Mouse (Mus musculus) skeletal muscle tissue, postnatal 0 days (tissue): Measurements from ENCODE around the gene Card10. TPM values are rescaled to one million over a fixed set of nuclear protein-coding genes. Genes with fewer than 3 reads are reported as not detected.

Experiments used
- polyA plus RNA-seq: library from polyadenylated mRNA; unstranded; fragments of >200 nt; fragmentation: Nextera tagmentation; extraction: Ambion mirVana; gene quantifications from 2 replicates; pipeline ENCODE4 v1.2.1, GENCODE M21; 2015

Gene Card10
- 2.7 and 3.5 TPM in 2 replicates for polyA plus RNA-seq

DNA sequence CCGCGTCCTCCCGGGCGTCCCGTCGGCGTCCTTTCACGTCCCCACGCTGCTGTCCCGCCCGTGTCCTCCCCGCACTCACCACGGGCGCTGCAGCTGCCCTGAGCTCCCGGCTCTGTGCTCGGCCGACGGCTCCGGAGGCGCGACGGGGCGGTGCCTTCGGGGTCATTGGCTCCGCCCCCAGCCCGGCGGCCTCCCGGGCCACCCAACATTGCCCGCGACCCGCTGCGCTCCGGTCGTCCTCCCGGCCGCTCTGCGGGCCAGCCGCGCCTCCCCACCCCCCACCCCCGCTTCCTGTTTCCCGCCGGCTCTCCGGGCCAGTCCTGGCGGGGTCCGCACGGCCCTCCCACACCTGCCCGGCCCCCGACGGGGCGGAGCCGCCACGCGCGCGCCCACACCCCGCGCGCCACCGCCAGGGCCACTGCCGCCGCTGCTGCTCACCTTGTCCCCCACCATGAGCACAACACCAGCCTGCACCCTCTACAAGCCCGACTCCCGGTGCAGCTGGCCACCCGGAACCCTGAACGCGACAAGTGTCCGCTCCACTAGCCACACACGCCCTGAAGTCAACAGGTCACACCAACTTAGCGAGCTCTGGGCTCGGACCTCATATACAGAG, at the start of gene Card10:
Gene Card10, minus strand, starts transcription at position 267 of the 616 bp plus-strand sequence.

DNA sequence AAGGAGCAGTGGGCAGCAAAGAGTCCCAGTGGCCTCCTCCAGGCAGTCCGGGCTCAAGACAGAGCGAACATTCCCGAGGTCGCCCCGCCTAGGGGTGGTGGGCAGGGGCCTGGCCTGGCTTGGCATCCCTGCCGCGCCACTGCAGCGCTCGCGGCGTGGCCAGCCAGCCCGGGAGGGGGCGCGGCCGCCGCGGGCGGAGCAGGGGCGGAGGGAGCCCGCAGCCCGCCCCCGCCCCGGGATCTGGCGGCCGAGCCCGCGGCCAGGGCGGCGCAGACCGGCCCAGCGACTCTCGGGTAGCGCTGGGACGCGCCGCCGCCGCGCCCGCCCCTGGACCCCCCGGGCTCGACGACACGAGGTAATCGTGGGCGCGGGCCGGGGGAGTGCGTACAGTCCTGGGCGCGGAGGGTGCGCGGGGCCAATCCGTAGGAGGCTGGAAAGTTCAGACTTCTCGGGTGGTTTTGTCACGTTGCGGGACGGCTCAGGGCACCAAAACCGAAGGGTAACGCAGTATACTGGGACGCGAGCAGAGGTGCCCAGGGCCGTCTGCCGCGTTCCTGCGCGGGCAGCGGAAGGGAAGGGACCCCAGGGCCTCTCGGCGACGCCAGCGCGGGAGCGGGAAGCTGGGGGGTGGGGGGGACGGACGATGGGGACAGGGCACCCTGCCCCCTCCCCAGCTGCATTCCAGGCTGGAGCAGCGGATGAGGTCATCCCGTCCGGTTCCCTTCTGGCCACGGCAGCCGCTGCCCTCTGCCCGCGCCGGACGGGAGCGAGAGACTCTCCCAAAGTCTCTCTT, 39.7 kb upstream of the Card10 start, which contains the start of gene Cdc42ep1:
Gene Cdc42ep1, plus strand, starts transcription at position 254 of the 793 bp plus-strand sequence.

DNA sequence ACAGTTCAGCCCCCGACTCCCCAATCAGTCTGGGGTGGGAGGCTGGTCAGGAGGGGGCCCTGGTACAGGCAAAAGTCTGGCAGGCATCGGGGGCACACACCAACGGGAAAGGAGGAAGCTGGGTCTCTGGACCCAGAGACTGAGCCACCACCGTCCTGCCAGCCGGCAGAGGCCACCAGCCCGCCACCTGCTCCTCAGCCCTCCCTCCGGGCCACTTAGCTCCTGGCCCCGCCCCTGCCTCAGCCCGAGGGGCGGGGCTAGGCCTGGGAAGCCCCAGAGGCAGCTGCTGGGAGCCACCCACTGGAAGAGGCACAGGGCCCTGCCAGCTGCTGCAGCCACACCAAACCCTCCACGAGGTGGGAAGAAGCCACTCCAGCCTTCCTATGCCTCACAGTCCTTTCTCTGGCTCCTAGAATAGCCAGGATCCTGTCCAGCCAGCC, 29.5 kb downstream of the Card10 start, which contains the start of gene Mfng:
Gene Mfng, minus strand, starts transcription at position 186 of the 440 bp plus-strand sequence.

Other genes starting within 250 kb of the Card10 start
- 14.9 and 21.3 TPM in 2 replicates for gene Rac2, start 230.3 kb downstream of the Card10 start, polyA plus RNA-seq
- gene Cyth4, start 206.0 kb downstream of the Card10 start, polyA plus RNA-seq: 6.9 and 8.9 TPM in 2 replicates
- gene Elfn2, start 84.3 kb downstream of the Card10 start, polyA plus RNA-seq: 0.03 and 0.17 TPM in 2 replicates
- gene Mfng, start 29.6 kb downstream of the Card10 start, polyA plus RNA-seq: 10.2 and 21.9 TPM in 2 replicates
- gene Cdc42ep1, start 39.6 kb upstream of the Card10 start, polyA plus RNA-seq: 26.5 and 33.4 TPM in 2 replicates
- not detected in 2 replicates for gene Lgals2, start 52.5 kb upstream of the Card10 start, polyA plus RNA-seq
- 29.6 and 33.1 TPM in 2 replicates for gene Gga1, start 74.1 kb upstream of the Card10 start, polyA plus RNA-seq
- not detected in 2 replicates for gene Gm49510, start 96.6 kb upstream of the Card10 start, polyA plus RNA-seq
- gene Sh3bp1, start 96.7 kb upstream of the Card10 start, polyA plus RNA-seq: 8.8 and 10.3 TPM in 2 replicates
- 13.7 and 14.5 TPM in 2 replicates for gene Pdxp, start 110.9 kb upstream of the Card10 start, polyA plus RNA-seq
- 2,196 and 2,520 TPM in 2 replicates for gene Lgals1, start 123.7 kb upstream of the Card10 start, polyA plus RNA-seq
- gene Nol12, start 131.9 kb upstream of the Card10 start, polyA plus RNA-seq: 30.9 and 35.5 TPM in 2 replicates
- gene Triobp, start 144.7 kb upstream of the Card10 start, polyA plus RNA-seq: 37.2 and 41.4 TPM in 2 replicates
- 280 and 283 TPM in 2 replicates for gene H1f0, start 225.4 kb upstream of the Card10 start, polyA plus RNA-seq
- gene Galr3, start 238.8 kb upstream of the Card10 start, polyA plus RNA-seq: 0.21 TPM in 1 of 2 replicates, not detected in the other